Mouse (Mus musculus): Measurements from ENCODE around the gene Slc35e2. TPM values are rescaled to one million over a fixed set of nuclear protein-coding genes. Genes with fewer than 3 reads are reported as not detected.

Gene Slc35e2
- polyA plus RNA-seq, 1 experiment from 2014 or later = 6.4 TPM

DNA sequence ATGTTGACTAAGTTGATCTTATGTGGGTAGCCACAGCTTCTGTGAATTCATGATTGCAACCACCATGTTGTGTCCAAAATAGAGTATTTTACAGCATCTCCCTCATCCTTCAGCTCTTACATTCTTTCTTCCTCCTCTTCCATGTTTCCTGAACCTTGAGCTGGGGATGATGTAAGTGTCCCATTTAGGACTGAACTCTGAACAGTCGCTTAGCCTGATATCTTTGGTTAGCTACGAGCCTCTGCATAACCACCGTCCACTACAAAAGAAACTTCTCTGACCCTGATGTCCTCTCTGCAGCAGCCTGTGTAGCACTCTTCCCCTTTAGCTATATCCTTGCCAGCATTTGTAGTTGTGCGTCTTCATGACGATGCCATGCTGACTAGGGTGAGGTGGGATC is 44.5 kb downstream of the Slc35e2 start:
- Histone ChIP-seq H3K27me3 (no peaks in the 10 kb centered on the region), H3K9me3 (no peaks in the 10 kb centered on the region), H3K4me3 (no peak overlapping the region), H3K27ac (no peak overlapping the region), H3K4me1 (0 out of 2 replicates have a peak, but pooled peaks cover under 1% of the 10 kb centered on the region), H3K4me2 (no peak overlapping the region), H3K36me3 (peaks cover 86% of the 10 kb centered on the region), H3K9ac (no peak overlapping the region)
- ATAC-seq (ENCODE audit: borderline replicate concordance, extremely low read depth, low FRiP score, low TSS enrichment) = no peak
- WGBS = 97% methylated on average over 5 of the region's 5 CpGs

DNA sequence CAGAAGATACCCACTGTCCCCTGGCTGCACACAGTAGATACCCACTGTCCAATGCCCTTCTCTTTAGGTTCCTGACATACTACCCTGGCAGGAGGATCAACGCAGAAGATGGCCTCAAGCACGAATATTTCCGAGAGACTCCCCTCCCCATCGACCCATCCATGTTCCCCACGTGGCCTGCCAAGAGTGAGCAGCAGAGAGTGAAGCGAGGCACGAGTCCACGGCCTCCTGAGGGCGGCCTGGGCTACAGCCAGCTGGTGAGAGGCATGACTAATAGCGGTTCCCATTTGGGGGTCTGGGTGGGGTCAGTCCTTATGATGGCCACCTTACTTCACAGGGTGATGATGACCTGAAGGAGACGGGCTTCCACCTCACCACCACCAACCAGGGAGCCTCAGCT is 48.1 kb downstream of the Slc35e2 start:
- no peaks in the 10 kb centered on the region for H3K9me3 ChIP-seq
- H3K4me2 ChIP-seq = no peak overlapping the region
- ATAC-seq (ENCODE audit: borderline replicate concordance, extremely low read depth, low FRiP score, low TSS enrichment) = no peak
- H3K27me3 ChIP-seq = peaks cover 8% of the 10 kb centered on the region
- no peak overlapping the region for H3K9ac ChIP-seq
- 89% methylated on average over 11 of the region's 11 CpGs for WGBS
- H3K4me1 ChIP-seq = peaks cover 32% of the 10 kb centered on the region
- peaks cover 55% of the 10 kb centered on the region for H3K36me3 ChIP-seq
- H3K27ac ChIP-seq = no peak overlapping the region
- no peak overlapping the region for H3K4me3 ChIP-seq

DNA sequence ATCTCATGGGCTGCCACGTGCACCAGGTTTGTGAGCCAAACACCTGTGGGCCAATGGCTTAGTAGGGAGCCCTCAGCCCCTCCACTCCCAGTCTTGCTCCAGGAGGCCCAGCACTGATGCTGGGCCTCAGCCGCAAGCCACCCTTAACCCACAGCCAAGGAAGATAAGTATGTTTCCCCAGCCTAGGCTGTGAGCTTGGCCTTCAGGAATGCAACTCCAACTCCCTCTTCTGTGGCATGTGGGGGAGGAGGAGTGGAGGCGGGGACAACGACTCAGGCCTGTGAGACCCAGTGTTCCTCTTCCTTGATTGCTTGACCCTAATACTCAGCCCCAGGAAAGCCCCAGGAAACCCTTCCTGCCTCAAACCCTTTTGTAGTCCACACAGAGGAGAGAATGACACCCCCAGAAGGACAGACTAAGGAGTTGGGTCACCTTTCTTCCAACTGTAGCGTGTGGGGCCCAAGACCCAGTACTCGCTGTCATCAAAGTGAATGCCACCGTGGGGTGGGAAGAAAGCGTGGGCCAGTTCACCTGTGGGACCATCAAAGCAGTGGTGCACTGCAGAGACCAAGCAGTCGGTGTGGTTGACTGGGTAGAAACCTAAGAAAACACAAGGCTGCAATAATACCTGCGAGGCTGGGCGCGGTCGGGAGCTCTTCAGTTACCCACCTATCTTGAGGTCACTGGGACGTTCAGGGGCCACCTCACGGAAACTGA is 50.5 kb downstream of the Slc35e2 start:
- Histone ChIP-seq H3K4me2 (peak overlapping the region; percentile 92), H3K9me3 (no peaks in the 10 kb centered on the region), H3K36me3 (peaks cover 46% of the 10 kb centered on the region), H3K27ac (peak overlapping the region; percentile 77), H3K4me1 (peaks cover 43% of the 10 kb centered on the region), H3K27me3 (peaks cover 23% of the 10 kb centered on the region), H3K4me3 (peak overlapping the region; percentile 43; the same call in 1 of the 2 replicates), H3K9ac (no peak overlapping the region)
- peak; percentile 37; the same call in 1 of the 2 replicates for ATAC-seq (ENCODE audit: borderline replicate concordance, extremely low read depth, low FRiP score, low TSS enrichment)
- WGBS = 46% methylated on average over 15 of the region's 15 CpGs

DNA sequence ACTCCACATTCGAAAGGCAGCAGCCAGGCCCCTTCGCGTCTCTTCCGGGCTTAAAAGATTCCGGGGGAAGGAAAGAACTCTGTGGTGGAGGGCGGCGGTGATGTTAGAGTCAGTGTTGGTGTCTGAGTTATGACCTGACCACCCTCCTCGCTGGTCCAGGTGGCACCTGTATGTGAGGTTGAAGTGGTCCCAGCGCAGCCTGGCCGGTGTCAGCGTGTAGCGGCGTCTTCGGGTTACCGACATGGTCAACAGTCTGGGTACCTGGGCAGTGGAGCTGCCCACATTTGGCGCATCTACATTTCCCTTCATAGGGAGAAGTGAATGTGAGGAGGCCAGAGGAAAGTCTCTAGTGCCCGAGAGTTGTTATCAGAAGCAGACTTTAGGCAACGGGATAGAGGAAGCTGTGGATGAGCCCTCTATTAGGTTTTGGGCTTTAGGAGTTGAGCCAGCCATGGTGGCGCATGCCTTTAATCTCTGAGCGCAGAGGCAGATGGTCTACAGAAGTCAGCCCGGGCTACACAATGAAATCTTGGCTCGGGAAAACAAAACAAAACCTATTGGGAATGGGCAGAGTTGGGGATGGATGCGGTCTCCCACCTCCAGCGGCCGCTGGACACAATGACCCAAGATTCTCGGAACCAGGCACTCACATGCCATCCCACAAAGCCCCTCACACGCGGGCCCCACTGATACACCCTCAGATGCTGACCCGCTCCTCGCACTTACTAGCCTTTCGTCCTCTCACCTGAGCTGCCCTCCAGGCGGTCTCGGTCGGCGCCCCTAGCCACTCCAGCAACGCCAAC is 51.3 kb downstream of the Slc35e2 start:
- peaks cover 23% of the 10 kb centered on the region for H3K27me3 ChIP-seq
- no peaks in the 10 kb centered on the region for H3K9me3 ChIP-seq
- no peak for ATAC-seq (ENCODE audit: borderline replicate concordance, extremely low read depth, low FRiP score, low TSS enrichment)
- 21% methylated on average over 36 of the region's 36 CpGs for WGBS
- H3K9ac ChIP-seq = peak overlapping the region; percentile 43
- peaks cover 43% of the 10 kb centered on the region for H3K4me1 ChIP-seq
- H3K4me3 ChIP-seq = peak overlapping the region; percentile 43
- H3K4me2 ChIP-seq = peak overlapping the region; percentile 92
- peaks cover 40% of the 10 kb centered on the region for H3K36me3 ChIP-seq
- no peak overlapping the region; the same call in 1 of the 2 replicates for H3K27ac ChIP-seq

DNA sequence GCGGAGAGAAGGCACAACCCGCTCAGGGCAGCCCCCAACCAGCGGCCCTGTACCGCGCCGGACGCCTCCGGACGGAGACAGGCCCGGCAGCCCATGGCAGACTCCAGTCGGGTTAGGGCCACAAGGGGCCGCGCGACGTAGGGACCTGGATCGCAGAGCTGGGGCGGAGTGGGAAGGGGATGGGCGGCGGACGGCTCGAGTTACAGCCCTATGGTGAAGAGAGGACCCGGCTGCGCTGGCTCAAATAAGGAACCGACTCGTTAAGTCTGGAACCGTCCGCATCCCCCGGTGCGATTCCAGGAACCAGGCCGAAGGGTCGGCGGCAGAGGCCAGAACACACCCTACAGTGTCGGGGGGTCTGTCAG is 51.9 kb downstream of the Slc35e2 start, which contains the start of gene Mmp23:
Gene Mmp23, minus strand, starts transcription at position 299 of the 365 bp plus-strand sequence.
- H3K9ac ChIP-seq = peak within 1 kb of the TSS; percentile 43
- peak within 1 kb of the TSS; percentile 43 for H3K4me3 ChIP-seq
- no peak within 1 kb of the TSS; the same call in 1 of the 2 replicates for H3K27ac ChIP-seq
- WGBS = under 1% methylated on average over 32 of the region's 33 CpGs
- H3K36me3 ChIP-seq = peaks cover 34% of the 10 kb centered on the region
- peaks cover 43% of the 10 kb centered on the region for H3K4me1 ChIP-seq
- no peaks in the 10 kb centered on the region for H3K9me3 ChIP-seq
- peak; percentile 61 for ATAC-seq (ENCODE audit: borderline replicate concordance, extremely low read depth, low FRiP score, low TSS enrichment)
- peak within 1 kb of the TSS; percentile 92 for H3K4me2 ChIP-seq
- peaks cover 23% of the 10 kb centered on the region for H3K27me3 ChIP-seq

DNA sequence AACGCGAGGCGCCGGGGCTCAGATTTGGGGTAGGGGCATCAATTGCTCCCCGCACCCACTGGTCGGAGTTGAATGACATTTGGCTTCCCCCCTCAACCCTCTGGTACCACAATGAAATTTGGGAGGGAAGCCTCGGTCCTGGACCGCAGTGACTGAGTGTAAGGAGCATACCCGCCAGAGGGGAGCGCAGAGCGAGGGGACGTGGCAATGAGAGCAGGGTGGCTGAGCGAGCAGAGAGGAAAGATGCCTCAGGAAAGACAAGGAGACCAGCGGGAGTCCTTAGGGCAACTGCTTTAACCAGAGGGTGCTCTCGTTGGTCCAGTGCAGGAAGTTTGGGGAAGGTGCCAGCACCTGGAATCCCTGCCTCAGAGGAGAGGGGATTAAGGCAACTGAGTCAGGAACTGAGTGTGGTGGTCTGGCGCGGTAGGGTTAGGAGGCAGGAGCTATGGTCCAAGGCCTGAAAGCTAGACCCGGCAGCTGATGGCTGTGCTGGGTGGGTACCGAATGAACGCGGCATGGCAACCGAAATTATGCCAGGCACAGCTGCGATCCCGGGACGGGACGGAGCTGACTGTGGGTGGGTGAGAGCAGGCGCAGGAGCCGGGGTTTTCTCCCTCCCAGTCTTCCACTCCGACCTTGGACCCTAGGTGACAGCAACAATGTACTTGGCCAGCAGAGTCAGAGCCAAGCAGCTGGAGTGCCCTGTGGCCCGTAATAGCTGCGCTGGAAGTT is 52.4 kb downstream of the Slc35e2 start:
- no peak overlapping the region for H3K27ac ChIP-seq
- peaks cover 23% of the 10 kb centered on the region for H3K27me3 ChIP-seq

DNA sequence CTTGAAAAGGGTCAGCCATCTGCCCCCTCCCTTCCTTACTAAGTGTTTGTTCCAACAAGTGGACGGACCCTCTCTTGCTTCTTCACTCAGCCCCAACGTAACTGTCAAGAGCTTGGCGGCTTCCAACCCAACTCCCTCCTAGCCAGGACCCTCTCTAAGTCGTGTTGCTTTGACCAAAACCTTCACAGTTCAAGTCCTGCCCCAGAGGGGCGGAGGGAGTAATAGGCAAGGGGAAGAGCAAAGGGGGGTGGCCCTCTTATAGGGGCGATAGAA is 52.9 kb downstream of the Slc35e2 start:
- Histone ChIP-seq H3K36me3 (peaks cover 23% of the 10 kb centered on the region), H3K4me2 (peak overlapping the region; percentile 92), H3K4me1 (peaks cover 43% of the 10 kb centered on the region), H3K27ac (no peak overlapping the region), H3K9me3 (no peaks in the 10 kb centered on the region), H3K4me3 (peak overlapping the region; percentile 43), H3K27me3 (peaks cover 23% of the 10 kb centered on the region), H3K9ac (peak overlapping the region; percentile 12; the same call in 1 of the 2 replicates)
- 2% methylated on average over 6 of the region's 6 CpGs for WGBS
- no peak for ATAC-seq (ENCODE audit: borderline replicate concordance, extremely low read depth, low FRiP score, low TSS enrichment)

More for the DNA sequence above, 52.4 kb downstream of the Slc35e2 start:
- Histone ChIP-seq H3K4me2 (peak overlapping the region; percentile 92), H3K9me3 (no peaks in the 10 kb centered on the region), H3K36me3 (peaks cover 28% of the 10 kb centered on the region), H3K4me1 (peaks cover 43% of the 10 kb centered on the region), H3K9ac (peak overlapping the region; percentile 43), H3K4me3 (peak overlapping the region; percentile 43)
- ATAC-seq (ENCODE audit: borderline replicate concordance, extremely low read depth, low FRiP score, low TSS enrichment) = peak; percentile 17; the same call in 1 of the 2 replicates
- 2% methylated on average over 31 of the region's 31 CpGs for WGBS

DNA sequence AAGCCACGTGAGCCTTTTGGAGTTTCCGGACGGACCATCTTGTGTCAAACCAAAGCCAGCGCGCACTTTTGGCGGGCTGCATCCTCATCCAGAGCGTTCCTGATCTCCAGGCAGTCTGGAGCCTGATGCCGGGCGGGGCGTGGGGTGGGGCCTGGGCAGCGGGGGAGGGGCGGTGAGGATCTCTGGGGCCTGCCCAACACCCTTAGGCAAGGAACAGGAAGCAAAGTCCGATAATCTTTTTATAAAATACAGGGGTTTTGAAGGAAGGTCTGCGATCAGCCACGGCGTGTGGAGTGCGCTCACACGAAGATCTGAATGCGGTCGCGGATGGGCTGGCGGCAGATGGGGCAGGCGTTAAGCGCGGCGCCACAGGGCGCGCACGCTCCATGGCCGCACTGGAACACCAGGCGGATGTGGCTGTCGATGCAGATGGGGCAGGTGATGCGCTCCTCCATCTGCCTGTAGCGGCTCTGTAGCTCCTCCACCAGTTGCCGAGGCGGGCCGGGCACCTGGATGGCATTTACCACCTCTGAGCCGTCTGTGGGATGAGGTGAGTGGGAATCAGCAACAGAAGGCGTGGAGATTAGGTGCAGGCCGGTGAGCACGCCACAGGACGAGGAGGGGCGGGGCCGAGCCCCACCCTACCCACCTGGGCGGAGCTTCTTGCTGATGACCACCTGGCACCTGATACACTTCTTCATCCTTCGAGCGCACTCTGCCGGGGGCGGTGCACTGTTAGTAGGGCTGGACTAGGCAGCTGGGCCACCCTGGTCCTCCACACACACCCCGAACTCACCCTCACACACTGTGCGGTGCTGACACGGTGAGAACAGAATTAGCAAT is 53.5 kb downstream of the Slc35e2 start:
- Histone ChIP-seq H3K27ac (peak overlapping the region; percentile 20), H3K4me3 (peak overlapping the region; percentile 43), H3K9me3 (no peaks in the 10 kb centered on the region), H3K27me3 (peaks cover 23% of the 10 kb centered on the region), H3K4me1 (peaks cover 43% of the 10 kb centered on the region), H3K9ac (peak overlapping the region; percentile 52), H3K4me2 (peak overlapping the region; percentile 92), H3K36me3 (peaks cover 18% of the 10 kb centered on the region)
- peak; percentile 68; the same call in 1 of the 2 replicates for ATAC-seq (ENCODE audit: borderline replicate concordance, extremely low read depth, low FRiP score, low TSS enrichment)
- 1% methylated on average over 52 of the region's 52 CpGs for WGBS

DNA sequence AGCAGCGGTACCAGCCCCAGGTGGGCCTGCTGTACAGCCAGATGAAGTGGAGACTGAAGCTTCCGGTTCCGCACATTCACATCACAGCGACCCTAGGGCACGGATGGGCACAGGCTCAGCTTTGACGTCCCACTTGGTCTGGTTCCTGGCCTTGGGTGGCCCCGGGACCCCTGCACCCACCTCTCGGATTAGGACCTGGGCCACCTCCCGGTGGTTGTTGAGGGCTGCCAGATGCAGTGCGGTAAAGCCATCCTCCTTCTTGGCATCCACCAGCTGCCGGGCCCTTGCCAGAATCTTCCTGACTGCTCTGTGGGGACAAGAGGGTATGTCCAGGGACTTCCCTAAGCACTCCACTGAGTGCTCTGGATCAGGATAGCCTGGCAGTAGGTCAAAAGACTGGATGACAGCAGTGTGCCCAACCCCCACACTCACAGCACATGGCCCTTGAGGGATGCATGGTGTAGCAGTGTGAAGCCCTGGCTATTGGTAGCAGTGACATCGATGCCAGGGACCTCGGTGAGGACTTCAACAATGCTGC is 55.1 kb downstream of the Slc35e2 start:
- H3K4me2 ChIP-seq = no peak overlapping the region
- no peak overlapping the region for H3K9ac ChIP-seq
- ATAC-seq (ENCODE audit: borderline replicate concordance, extremely low read depth, low FRiP score, low TSS enrichment) = no peak
- 89% methylated on average over 13 of the region's 13 CpGs for WGBS
- H3K9me3 ChIP-seq = no peaks in the 10 kb centered on the region
- 0 out of 2 replicates have a peak, but pooled peaks cover 3% of the 10 kb centered on the region for H3K36me3 ChIP-seq
- peaks cover 23% of the 10 kb centered on the region for H3K27me3 ChIP-seq
- peaks cover 42% of the 10 kb centered on the region for H3K4me1 ChIP-seq
- H3K4me3 ChIP-seq = no peak overlapping the region
- H3K27ac ChIP-seq = no peak overlapping the region

DNA sequence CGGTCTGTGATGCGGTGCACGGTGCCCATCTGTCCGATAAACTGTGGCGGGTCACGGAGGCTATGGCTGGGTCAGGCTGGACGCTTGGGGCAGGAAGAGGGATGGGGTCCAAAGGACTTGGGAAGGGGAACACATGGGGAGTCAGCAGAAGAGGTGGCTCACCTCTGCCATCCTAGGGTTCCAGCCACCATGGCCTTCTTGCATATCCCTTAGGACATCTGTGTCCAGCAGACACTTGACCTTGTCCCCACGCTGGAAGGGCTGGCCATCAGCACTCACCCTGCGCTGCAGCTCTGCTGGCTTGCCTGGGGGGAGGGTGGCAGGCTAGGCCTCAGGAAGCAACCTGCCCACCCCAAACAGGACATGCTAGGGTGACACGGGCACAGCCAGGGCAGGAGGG is 57.7 kb downstream of the Slc35e2 start:
- H3K36me3 ChIP-seq = 0 out of 2 replicates have a peak, but pooled peaks cover 3% of the 10 kb centered on the region
- H3K9ac ChIP-seq = no peak overlapping the region
- H3K27me3 ChIP-seq = peaks cover 19% of the 10 kb centered on the region
- no peak overlapping the region for H3K4me3 ChIP-seq
- 90% methylated on average over 10 of the region's 10 CpGs for WGBS
- no peak overlapping the region for H3K4me2 ChIP-seq
- H3K27ac ChIP-seq = no peak overlapping the region
- H3K9me3 ChIP-seq = no peaks in the 10 kb centered on the region
- H3K4me1 ChIP-seq = peaks cover 20% of the 10 kb centered on the region
- ATAC-seq (ENCODE audit: borderline replicate concordance, extremely low read depth, low FRiP score, low TSS enrichment) = no peak

Measured in lung, embryonic 15.5 days (tissue).